Mouse (Mus musculus) lung, embryonic 15.5 days (tissue): ENCODE measurements at regions not wholly inside any gene's neighbourhood (a gene's known extent, or its start where the extent isn't known, plus 50 kb on each side); places are given as distances from the start of the nearest gene placed in this dataset.

Experiments used
- ATAC-seq: fragments of 200-750 bp; cut with Nextera tagmentation; 2 replicates; pipeline ENCODE4 v1.8.0; 2017; ENCODE audit warnings: moderate number of reproducible peaks, borderline replicate concordance; ENCODE audit not compliant: low FRiP score, low TSS enrichment; ENCODE audit errors: extremely low read depth
- H3K27ac ChIP-seq: fragments of 300-500 bp; sonication (generic); 2 replicates; pipeline ENCODE4 v1.5.1; 2015; ENCODE audit warnings: moderate library complexity, mild to moderate bottlenecking, inconsistent platforms
- H3K27me3 ChIP-seq: fragments of 300-500 bp; sonication (generic); 2 replicates; pipeline ENCODE4 v1.6.1; 2015; ENCODE audit warnings: inconsistent platforms
- H3K36me3 ChIP-seq: fragments of 300-500 bp; sonication (generic); 2 replicates; pipeline ENCODE4 v1.6.1; 2015; ENCODE audit warnings: inconsistent platforms
- H3K4me1 ChIP-seq: fragments of 300-500 bp; sonication (generic); 2 replicates; pipeline ENCODE4 v1.6.1; 2015; ENCODE audit warnings: inconsistent platforms
- H3K4me2 ChIP-seq: fragments of 300-500 bp; sonication (generic); 2 replicates; pipeline ENCODE4 v1.6.1; 2015; ENCODE audit warnings: inconsistent platforms, mild to moderate bottlenecking, moderate library complexity
- H3K4me3 ChIP-seq: fragments of 300-500 bp; sonication (generic); 2 replicates; pipeline ENCODE4 v1.5.1; 2015; ENCODE audit warnings: mild to moderate bottlenecking, inconsistent platforms
- H3K9ac ChIP-seq: fragments of 300-500 bp; sonication (generic); 2 replicates; pipeline ENCODE4 v1.6.1; 2015; ENCODE audit warnings: inconsistent platforms
- H3K9me3 ChIP-seq: fragments of 300-500 bp; sonication (generic); 2 replicates; pipeline ENCODE4 v1.6.1; 2016; ENCODE audit warnings: inconsistent platforms
- WGBS: fragments of 180-500 bp; shearing (Covaris S2); methylation state at CpG from one replicate; pipeline ENCODE4 v1.1.7; 2015; 5-methylcytosine and 5-hydroxymethylcytosine counted together

DNA sequence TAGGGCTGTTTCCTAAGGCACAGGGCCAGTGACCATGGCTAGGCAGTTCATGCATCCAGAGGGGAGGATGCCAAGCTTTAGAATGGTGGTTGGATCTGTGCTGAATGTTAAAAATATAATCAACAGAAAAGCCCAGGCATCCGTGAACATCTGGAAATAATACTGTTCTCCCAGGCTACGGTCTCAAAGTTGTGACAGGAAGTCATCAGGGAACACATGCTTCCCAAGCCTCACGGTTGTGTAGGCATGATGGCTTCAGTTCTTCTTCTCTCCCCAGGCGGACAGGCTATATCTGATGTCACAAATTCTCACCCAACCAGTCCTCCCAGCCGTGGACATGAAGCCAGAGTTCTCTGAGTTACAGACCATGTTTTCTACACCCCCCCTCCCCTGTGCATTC, 275.4 kb downstream of the Cbln1 start:
- Histone ChIP-seq H3K27me3 (no peaks in the 10 kb centered on the region), H3K4me1 (peaks cover 32% of the 10 kb centered on the region), H3K36me3 (no peaks in the 10 kb centered on the region), H3K4me2 (no peak overlapping the region), H3K4me3 (no peak overlapping the region), H3K9me3 (no peaks in the 10 kb centered on the region), H3K27ac (no peak overlapping the region), H3K9ac (no peak overlapping the region)
- no peak for ATAC-seq
- WGBS, result 29% methylated on average over 5 of the region's 5 CpGs

DNA sequence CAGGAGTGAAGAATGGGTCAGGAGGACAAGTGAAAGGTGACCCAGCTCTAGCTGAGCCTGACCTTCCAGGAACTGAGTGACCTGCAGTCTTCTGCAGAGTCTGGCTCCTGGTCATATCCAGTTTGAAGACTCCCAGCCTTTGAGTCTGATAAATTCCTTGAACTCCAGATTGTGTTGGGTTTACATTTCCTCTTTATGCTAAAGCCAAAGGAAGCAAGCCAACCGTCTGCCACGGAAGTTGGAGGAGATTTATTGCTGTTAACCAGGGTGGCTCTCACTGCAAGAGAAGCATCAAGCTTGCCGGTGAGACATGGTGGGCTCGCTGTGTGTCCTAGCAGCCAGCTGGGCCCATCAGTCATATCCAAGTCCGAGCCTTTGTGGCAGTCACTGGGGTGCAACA, 276.4 kb downstream of the Cbln1 start:
- no peaks in the 10 kb centered on the region for H3K9me3 ChIP-seq
- no peaks in the 10 kb centered on the region for H3K27me3 ChIP-seq
- peaks cover 32% of the 10 kb centered on the region for H3K4me1 ChIP-seq
- no peak overlapping the region for H3K4me2 ChIP-seq
- no peak overlapping the region for H3K9ac ChIP-seq
- 28% methylated on average over 5 of the region's 5 CpGs for WGBS
- ATAC-seq, result no peak
- H3K4me3 ChIP-seq, result no peak overlapping the region
- H3K27ac ChIP-seq, result no peak overlapping the region
- H3K36me3 ChIP-seq, result no peaks in the 10 kb centered on the region

GRCm38 (mm10) chr8:87189791-87190385, 282.5 kb downstream of the Cbln1 start:
- no peaks in the 10 kb centered on the region for H3K4me1 ChIP-seq
- no peaks in the 10 kb centered on the region for H3K27me3 ChIP-seq
- H3K9me3 ChIP-seq, result no peaks in the 10 kb centered on the region
- 76% methylated on average over 13 of the region's 13 CpGs for WGBS
- H3K36me3 ChIP-seq, result no peaks in the 10 kb centered on the region
- no peak overlapping the region for H3K9ac ChIP-seq
- no peak for ATAC-seq
- no peak overlapping the region for H3K4me2 ChIP-seq
- no peak overlapping the region for H3K4me3 ChIP-seq
- no peak overlapping the region for H3K27ac ChIP-seq

- H3K4me3 ChIP-seq, result no peak overlapping the region
- no peak overlapping the region for H3K27ac ChIP-seq
- H3K9ac ChIP-seq, result no peak overlapping the region
- H3K4me1 ChIP-seq, result no peaks in the 10 kb centered on the region
- no peaks in the 10 kb centered on the region for H3K9me3 ChIP-seq
- no peak overlapping the region for H3K4me2 ChIP-seq
- no peak for ATAC-seq
- H3K36me3 ChIP-seq, result no peaks in the 10 kb centered on the region
- H3K27me3 ChIP-seq, result no peaks in the 10 kb centered on the region
- WGBS, result 54% methylated on average over 4 of the region's 4 CpGs
Observed at GRCm38 (mm10) chr8:87182888-87183287, 289.5 kb downstream of the Cbln1 start.

DNA sequence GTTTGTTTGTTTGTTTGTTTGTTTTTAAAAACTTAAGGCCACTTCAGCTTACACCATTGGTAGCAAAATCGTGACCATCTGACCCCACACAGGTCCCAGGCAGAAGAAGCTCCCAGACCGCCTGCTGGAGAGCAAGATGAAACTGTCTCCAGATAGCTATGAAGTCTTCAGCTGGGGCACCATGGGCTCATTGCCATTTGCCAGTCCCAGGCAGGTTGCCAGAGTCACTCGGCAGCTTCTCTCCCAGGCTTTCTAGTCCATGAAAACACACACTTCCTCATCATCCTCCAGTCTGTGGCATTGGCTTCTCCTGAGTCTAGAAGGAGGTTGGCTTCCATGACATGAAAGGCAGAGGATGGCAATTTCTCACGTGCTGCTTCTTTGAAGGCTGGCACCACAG, 293.5 kb upstream of the N4bp1 start:
- no peak for ATAC-seq
- no peak overlapping the region for H3K4me3 ChIP-seq
- H3K9me3 ChIP-seq, result no peaks in the 10 kb centered on the region
- H3K27ac ChIP-seq, result no peak overlapping the region
- WGBS, result 75% methylated on average over 4 of the region's 4 CpGs
- H3K4me2 ChIP-seq, result no peak overlapping the region
- no peak overlapping the region for H3K9ac ChIP-seq
- no peaks in the 10 kb centered on the region for H3K36me3 ChIP-seq
- no peaks in the 10 kb centered on the region for H3K27me3 ChIP-seq
- H3K4me1 ChIP-seq, result no peaks in the 10 kb centered on the region

- no peak overlapping the region for H3K27ac ChIP-seq
- WGBS, result 85% methylated on average over 6 of the region's 6 CpGs
- no peak overlapping the region for H3K4me3 ChIP-seq
- H3K9me3 ChIP-seq, result no peaks in the 10 kb centered on the region
- H3K4me1 ChIP-seq, result no peaks in the 10 kb centered on the region
- H3K36me3 ChIP-seq, result no peaks in the 10 kb centered on the region
- H3K9ac ChIP-seq, result no peak overlapping the region
- ATAC-seq, result no peak
- no peaks in the 10 kb centered on the region for H3K27me3 ChIP-seq
- no peak overlapping the region for H3K4me2 ChIP-seq
Observed at GRCm38 (mm10) chr8:87177620-87178019, 292.6 kb upstream of the N4bp1 start.

DNA sequence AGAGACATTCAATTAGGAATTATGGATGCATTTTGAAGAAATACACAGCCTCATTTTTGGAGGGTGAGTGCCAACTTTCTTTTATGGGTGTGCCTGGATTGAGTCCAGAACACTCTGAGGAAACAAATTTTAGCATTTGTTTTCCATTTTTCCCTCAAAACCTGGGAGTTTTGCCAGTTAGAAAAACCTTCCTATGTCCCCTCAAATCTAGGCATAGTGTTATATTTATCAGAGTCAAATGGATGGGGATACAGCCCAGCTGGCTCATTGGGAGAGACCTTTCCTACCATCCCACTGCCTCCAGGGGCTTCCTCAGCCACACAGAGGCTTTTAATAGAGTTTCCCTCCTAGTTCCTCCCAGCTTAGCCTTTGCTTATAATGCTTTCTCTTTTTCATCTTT, 290.0 kb upstream of the N4bp1 start:
- Histone ChIP-seq H3K27me3 (no peaks in the 10 kb centered on the region), H3K9ac (no peak overlapping the region), H3K9me3 (no peaks in the 10 kb centered on the region), H3K4me2 (no peak overlapping the region), H3K4me3 (no peak overlapping the region), H3K27ac (no peak overlapping the region), H3K36me3 (no peaks in the 10 kb centered on the region), H3K4me1 (no peaks in the 10 kb centered on the region)
- no peak; the same call in 1 of the 2 replicates for ATAC-seq

GRCm38 (mm10) chr8:87173720-87174119, 288.7 kb upstream of the N4bp1 start:
- Histone ChIP-seq H3K27ac (no peak overlapping the region), H3K4me2 (no peak overlapping the region), H3K36me3 (no peaks in the 10 kb centered on the region), H3K27me3 (no peaks in the 10 kb centered on the region), H3K4me1 (no peaks in the 10 kb centered on the region), H3K9me3 (no peaks in the 10 kb centered on the region), H3K9ac (no peak overlapping the region), H3K4me3 (no peak overlapping the region)
- no peak for ATAC-seq

GRCm38 (mm10) chr8:87166771-87167170, 281.7 kb upstream of the N4bp1 start:
- Histone ChIP-seq H3K4me3 (no peak overlapping the region), H3K9ac (no peak overlapping the region), H3K4me1 (no peaks in the 10 kb centered on the region), H3K4me2 (no peak overlapping the region), H3K9me3 (no peaks in the 10 kb centered on the region), H3K27ac (no peak overlapping the region), H3K27me3 (no peaks in the 10 kb centered on the region), H3K36me3 (no peaks in the 10 kb centered on the region)
- ATAC-seq, result no peak
- WGBS, result 69% methylated on average over 1 of the region's 1 CpGs

- Histone ChIP-seq H3K4me1 (no peaks in the 10 kb centered on the region), H3K9me3 (no peaks in the 10 kb centered on the region), H3K36me3 (no peaks in the 10 kb centered on the region), H3K4me3 (no peak overlapping the region), H3K27me3 (no peaks in the 10 kb centered on the region), H3K4me2 (no peak overlapping the region), H3K9ac (no peak overlapping the region), H3K27ac (no peak overlapping the region)
- ATAC-seq, result no peak
- WGBS, result 75% methylated on average over 2 of the region's 2 CpGs
Observed at GRCm38 (mm10) chr8:87160416-87160815, 275.4 kb upstream of the N4bp1 start.

DNA sequence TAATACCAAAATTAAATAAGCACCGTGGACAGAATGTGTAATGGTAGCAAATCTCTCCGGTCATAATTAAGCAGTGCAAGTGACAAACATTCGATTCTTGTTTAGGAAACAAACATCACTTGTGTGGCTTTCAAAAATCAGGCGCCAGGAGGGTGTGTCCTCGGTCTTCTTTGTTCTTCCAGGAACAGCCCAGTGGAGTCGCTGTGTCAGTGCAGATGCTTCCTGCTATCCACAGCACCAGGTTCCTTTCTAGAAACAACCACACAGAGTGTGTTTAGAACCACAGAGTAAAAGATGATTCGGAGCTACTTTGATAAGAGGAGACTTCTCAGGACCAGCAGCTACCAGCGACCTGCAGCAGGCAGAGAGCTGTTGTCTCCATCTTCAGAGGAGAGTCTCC, 273.3 kb upstream of the N4bp1 start:
- Histone ChIP-seq H3K4me2 (no peak overlapping the region), H3K4me3 (no peak overlapping the region), H3K36me3 (no peaks in the 10 kb centered on the region), H3K27me3 (no peaks in the 10 kb centered on the region), H3K9me3 (no peaks in the 10 kb centered on the region), H3K27ac (no peak overlapping the region), H3K4me1 (no peaks in the 10 kb centered on the region), H3K9ac (no peak overlapping the region)
- 47% methylated on average over 8 of the region's 8 CpGs for WGBS
- no peak for ATAC-seq

DNA sequence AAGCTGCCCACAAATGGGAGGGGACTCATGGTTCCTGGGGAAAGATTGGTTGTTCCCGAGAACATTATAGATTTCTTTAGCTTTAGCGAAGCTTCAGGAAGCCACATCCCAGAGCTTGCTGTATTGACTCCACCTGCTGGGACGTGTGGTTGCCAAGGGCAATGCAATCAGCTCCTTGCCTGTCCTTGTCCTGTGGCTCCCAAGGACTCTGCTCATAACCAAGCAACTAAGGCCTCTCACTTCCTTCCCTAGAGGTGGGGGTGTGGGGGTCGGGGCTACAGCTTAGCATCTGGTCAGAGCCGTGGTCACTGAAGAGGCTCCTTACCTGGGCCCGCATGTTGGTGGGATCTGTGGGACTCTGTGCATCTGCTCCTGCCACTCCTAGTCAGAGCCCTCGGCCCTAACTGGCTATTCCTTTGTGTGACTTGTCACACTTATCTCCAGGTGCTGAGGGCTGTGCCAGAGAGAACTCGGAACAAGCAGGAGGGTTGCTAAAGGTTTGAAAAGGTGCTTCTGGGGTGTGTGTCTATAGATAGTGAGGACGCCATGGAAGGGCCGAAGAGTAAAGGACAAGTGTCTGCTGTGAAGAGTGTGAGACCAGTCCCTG, 270.9 kb upstream of the N4bp1 start:
- H3K4me3 ChIP-seq, result no peak overlapping the region
- no peak for ATAC-seq
- H3K27ac ChIP-seq, result no peak overlapping the region
- H3K9ac ChIP-seq, result no peak overlapping the region
- H3K4me2 ChIP-seq, result no peak overlapping the region
- no peaks in the 10 kb centered on the region for H3K36me3 ChIP-seq
- H3K27me3 ChIP-seq, result no peaks in the 10 kb centered on the region
- H3K9me3 ChIP-seq, result no peaks in the 10 kb centered on the region
- WGBS, result 52% methylated on average over 10 of the region's 10 CpGs
- H3K4me1 ChIP-seq, result 0 out of 2 replicates have a peak, but pooled peaks cover 3% of the 10 kb centered on the region
